Mouse (Mus musculus): ENCODE results near the gene Cbs. TPM values are rescaled to one million over a fixed set of nuclear protein-coding genes. Genes with fewer than 3 reads are reported as not detected.
A peak's percentile ranks its signal among the peaks of the same experiment; 100 is the strongest.

Gene Cbs
- polyA plus RNA-seq, 1 experiment from 2014 or later = 17.4 TPM

DNA sequence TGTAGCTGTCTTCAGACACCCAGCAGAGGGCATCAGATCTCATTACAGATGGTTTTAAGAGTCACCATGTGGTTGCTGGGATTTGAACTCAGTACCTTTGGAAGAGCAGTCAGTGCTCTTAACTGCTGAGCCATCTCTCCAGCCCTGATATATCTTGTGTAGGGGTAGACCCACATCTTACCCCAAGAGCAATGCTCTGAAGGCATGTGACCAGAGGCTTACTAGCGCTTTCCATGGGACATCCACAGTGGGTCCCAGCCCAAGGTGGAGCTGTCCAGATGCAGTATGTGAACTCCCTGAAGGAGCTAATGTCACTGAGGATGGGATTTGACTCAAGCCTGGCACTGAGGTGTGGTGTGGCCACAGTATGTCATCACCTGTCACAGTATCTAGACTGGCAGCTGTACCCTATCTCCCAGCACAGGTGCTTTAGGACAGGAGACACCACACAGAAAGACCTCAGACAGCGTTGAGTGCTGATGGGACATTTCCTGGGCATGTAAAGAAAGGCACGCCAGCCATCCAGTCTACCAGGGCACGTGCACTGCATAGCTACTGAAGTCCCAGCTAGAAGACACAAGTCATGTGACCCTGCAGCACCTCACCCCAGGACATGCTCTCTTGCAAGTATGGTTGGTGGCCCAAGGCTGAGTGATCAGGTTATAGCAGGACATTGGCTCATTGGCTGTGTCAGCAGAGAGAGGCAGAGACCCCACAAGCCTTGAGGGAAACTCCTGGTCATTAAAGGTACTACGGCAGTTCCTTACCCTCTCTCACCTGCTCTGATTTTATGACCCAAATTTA, 9.4 kb upstream of the Cbs start:
- ATAC-seq (no peak), DNase-seq (ENCODE audit: low read depth, low spot score) (no peak)
- POLR2A ChIA-PET = no interaction called here
- in situ Hi-C loops (cut with MboI; ENCODE audit: low pct_unique_long_range_greater_than_20kb) = no loop called here
- TF ChIP-seq CTCF (IDR thresholded peaks at IDR 0.05) = no peak
- H3K27me3 ChIP-seq = no peaks in the 10 kb centered on the region
- CTCF ChIA-PET = no interaction called here

DNA sequence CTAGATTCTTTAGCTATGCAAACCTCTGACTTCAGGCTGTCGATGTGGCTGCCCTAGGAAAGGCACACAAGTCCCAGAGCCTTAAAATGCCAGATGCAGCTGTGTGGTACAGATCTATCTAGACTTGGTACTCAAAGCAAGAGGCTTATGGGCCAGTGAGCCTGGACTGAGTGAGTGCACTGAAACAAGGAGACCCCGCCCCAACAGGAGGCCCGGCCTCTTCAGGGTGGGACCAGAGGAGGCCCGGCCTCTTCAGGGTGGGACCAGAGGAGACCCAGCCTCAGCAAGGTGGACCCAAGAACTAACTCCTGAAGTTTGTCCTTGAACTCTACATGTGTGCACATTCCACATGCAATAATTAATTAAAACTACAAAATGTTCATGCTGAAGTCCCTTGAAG, 5.9 kb upstream of the Cbs start:
- POLR2A ChIA-PET = no interaction called here

GRCm38 (mm10) chr17:31642331-31642730, 5.3 kb upstream of the Cbs start:
- ATAC-seq = no peak
- TF ChIP-seq CTCF (IDR thresholded peaks at IDR 0.05) = no peak
- in situ Hi-C loops (cut with MboI; ENCODE audit: low pct_unique_long_range_greater_than_20kb) = no loop called here
- ChIA-PET POLR2A (no interaction called here), CTCF (no interaction called here)
- no peaks in the 10 kb centered on the region for H3K27me3 ChIP-seq
- no peak for DNase-seq (ENCODE audit: low read depth, low spot score)

More for the DNA sequence above, 5.9 kb upstream of the Cbs start:
- TF ChIP-seq CTCF (IDR thresholded peaks at IDR 0.05) = no peak
- CTCF ChIA-PET = no interaction called here
- no peaks in the 10 kb centered on the region for H3K27me3 ChIP-seq
- DNase-seq (ENCODE audit: low read depth, low spot score) (no peak), ATAC-seq (no peak)
- in situ Hi-C loops (cut with MboI; ENCODE audit: low pct_unique_long_range_greater_than_20kb) = no loop called here

GRCm38 (mm10) chr17:31639651-31640050, 2.6 kb upstream of the Cbs start:
- in situ Hi-C loops (cut with MboI; ENCODE audit: low pct_unique_long_range_greater_than_20kb) = no loop called here
- CTCF ChIA-PET = no interaction called here

DNA sequence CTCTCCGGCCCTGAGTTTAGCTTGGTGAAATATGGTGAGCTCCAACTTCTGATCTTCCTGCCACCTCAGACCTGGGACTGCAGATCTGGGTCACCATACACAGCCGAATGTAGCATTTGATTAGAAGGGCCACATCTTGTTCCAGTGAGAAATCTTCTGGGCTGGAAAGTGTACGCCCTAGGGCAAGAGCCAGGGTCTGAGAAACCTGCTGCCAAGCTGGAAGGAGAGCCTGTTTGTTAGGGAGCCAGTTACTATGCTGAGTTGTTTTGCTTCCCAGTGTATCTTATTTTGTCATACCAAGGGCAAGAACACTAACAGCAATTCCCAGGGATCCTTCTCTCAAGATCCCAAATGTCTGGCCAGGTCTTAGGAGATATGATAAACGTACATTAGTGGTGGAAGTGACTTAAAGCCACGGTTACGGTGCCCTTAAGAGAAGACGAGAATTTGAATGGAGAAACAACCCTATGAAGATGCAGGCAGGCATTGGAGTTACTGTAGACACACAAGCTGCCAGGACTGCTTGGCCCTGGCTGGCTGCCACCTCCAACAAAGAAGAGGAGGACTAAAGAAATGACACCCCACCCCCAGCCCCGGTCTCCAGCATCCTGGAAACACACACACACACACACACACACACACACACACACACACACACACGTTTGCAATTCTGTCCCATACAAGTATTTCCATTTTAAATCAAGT, 980 bp upstream of the Cbs start:
- no peak for ATAC-seq
- DNase-seq (ENCODE audit: low read depth, low spot score) = no peak
- no peak for TF ChIP-seq CTCF (IDR thresholded peaks at IDR 0.05)
- in situ Hi-C loops (cut with MboI; ENCODE audit: low pct_unique_long_range_greater_than_20kb) = no loop called here
- no peaks in the 10 kb centered on the region for H3K27me3 ChIP-seq
- CTCF ChIA-PET = no interaction called here
- POLR2A ChIA-PET = no interaction called here

More at GRCm38 (mm10) chr17:31639651-31640050, 2.6 kb upstream of the Cbs start:
- ATAC-seq (no peak), DNase-seq (ENCODE audit: low read depth, low spot score) (no peak)
- POLR2A ChIA-PET = no interaction called here
- no peaks in the 10 kb centered on the region for H3K27me3 ChIP-seq
- TF ChIP-seq CTCF (IDR thresholded peaks at IDR 0.05) = no peak

DNA sequence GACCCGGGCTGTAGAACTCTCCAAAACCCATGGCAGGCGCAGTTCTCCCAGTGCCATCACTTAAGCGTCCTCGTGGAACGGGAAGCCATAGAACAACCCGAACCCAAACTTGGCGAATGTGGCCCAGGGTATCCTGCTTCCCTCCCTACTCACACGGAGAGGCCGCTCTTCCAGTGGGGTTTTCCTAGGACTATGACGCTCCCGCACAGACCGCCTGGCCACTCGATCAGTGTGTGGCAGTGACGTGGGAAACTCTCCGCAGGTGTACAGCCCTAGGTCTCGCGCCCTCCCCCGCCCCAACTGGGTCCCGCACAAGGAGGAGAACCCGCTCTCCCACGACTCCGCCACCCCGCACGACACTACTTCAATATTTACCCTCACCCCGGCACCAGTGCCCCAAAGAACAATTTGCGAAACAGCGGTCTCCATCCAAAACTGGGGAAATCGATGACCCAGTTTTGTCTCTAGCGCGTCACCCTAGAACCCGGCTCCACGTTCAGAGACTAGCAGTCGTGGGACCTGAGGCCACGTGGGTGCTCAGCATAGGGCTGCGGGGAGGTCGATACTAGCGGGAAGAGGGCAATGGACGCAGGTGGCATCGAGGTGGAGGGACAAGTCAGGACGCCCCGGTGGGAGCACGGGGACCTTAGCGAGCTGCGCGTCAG, 629 bp downstream of the Cbs start:
- TF ChIP-seq CTCF (IDR thresholded peaks at IDR 0.05) = no peak
- H3K27me3 ChIP-seq = no peaks in the 10 kb centered on the region
- no peak for DNase-seq (ENCODE audit: low read depth, low spot score)
- CTCF ChIA-PET = no interaction called here
- POLR2A ChIA-PET = no interaction called here
- no peak for ATAC-seq
- in situ Hi-C loops (cut with MboI; ENCODE audit: low pct_unique_long_range_greater_than_20kb) = no loop called here

GRCm38 (mm10) chr17:31635781-31636180, 1.3 kb downstream of the Cbs start:
- no peak for DNase-seq (ENCODE audit: low read depth, low spot score)
- no peak for ATAC-seq
- no peaks in the 10 kb centered on the region for H3K27me3 ChIP-seq
- ChIA-PET CTCF (no interaction called here), POLR2A (no interaction called here)
- in situ Hi-C loops (cut with MboI; ENCODE audit: low pct_unique_long_range_greater_than_20kb) = no loop called here
- no peak for TF ChIP-seq CTCF (IDR thresholded peaks at IDR 0.05)

DNA sequence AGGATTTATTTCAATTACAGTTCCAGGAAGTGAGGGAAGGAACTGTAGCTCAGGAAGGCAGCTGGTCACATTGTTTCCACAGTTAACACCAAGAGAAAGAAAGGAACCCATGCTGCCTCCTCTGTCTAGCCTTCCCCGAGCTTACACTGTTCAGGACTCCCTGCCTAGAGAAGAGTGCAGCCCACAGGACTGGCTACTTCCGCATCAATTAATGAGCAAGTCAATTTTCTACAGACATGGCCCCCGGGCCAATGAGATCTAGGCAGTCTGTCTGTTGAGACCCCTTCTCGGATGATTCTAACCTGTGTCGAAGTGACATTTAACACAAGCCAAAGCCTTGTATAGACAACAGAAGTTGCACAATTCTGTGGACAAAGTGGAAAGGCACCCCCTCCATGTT, 2.1 kb downstream of the Cbs start:
- CTCF ChIA-PET = interaction anchor here (0.7 kb wide), 1 partner anchor 28 kb away, joined by 3 read pairs; no protein-coding TSS in a partner anchor
- no peak for TF ChIP-seq CTCF (IDR thresholded peaks at IDR 0.05)
- no peaks in the 10 kb centered on the region for H3K27me3 ChIP-seq
- no peak for DNase-seq (ENCODE audit: low read depth, low spot score)
- in situ Hi-C loops (cut with MboI; ENCODE audit: low pct_unique_long_range_greater_than_20kb) = no loop called here
- POLR2A ChIA-PET = no interaction called here
- ATAC-seq = no peak

GRCm38 (mm10) chr17:31633007-31633406, 4.0 kb downstream of the Cbs start:
- POLR2A ChIA-PET = no interaction called here
- CTCF ChIA-PET = no interaction called here
- ATAC-seq (peak; percentile 24), DNase-seq (ENCODE audit: low read depth, low spot score) (peak; percentile 57)
- in situ Hi-C loops (cut with MboI; ENCODE audit: low pct_unique_long_range_greater_than_20kb) = no loop called here
- H3K27me3 ChIP-seq = no peaks in the 10 kb centered on the region
- TF ChIP-seq CTCF (IDR thresholded peaks at IDR 0.05) = no peak

GRCm38 (mm10) chr17:31631081-31631800, 5.8 kb downstream of the Cbs start:
- CTCF ChIA-PET = no interaction called here

More at GRCm38 (mm10) chr17:31631081-31631800, 5.8 kb downstream of the Cbs start:
- ATAC-seq (no peak), DNase-seq (ENCODE audit: low read depth, low spot score) (no peak)
- no peak for TF ChIP-seq CTCF (IDR thresholded peaks at IDR 0.05)
- POLR2A ChIA-PET = interaction anchor here (0.7 to 0.8 kb wide), 2 partner anchors 10 to 54 kb away, joined by 4 to 6 read pairs; no protein-coding TSS in a partner anchor
- H3K27me3 ChIP-seq = no peaks in the 10 kb centered on the region
- in situ Hi-C loops (cut with MboI; ENCODE audit: low pct_unique_long_range_greater_than_20kb) = no loop called here

Measured in Patski (cell line).